Mouse (Mus musculus) hindbrain, embryonic 13.5 days (tissue): ENCODE results near the gene Ebf1. TPM values are rescaled to one million over a fixed set of nuclear protein-coding genes. Genes with fewer than 3 reads are reported as not detected.

Experiments used
- ATAC-seq: fragments of 200-750 bp; cut with Nextera tagmentation; 2 replicates; pipeline ENCODE4 v1.8.0; 2017; ENCODE audit warnings: moderate TSS enrichment; ENCODE audit not compliant: low FRiP score
- H3K27ac ChIP-seq: fragments of 300-500 bp; sonication (generic); 2 replicates; pipeline ENCODE4 v1.5.1; 2015; ENCODE audit warnings: inconsistent platforms, mild to moderate bottlenecking, moderate library complexity
- H3K27me3 ChIP-seq: fragments of 300-500 bp; sonication (generic); 2 replicates; pipeline ENCODE4 v1.6.1; 2015; ENCODE audit warnings: mild to moderate bottlenecking, inconsistent platforms
- H3K36me3 ChIP-seq: fragments of 300-500 bp; sonication (generic); 2 replicates; pipeline ENCODE4 v1.6.1; 2015; ENCODE audit warnings: mild to moderate bottlenecking, inconsistent platforms
- H3K4me1 ChIP-seq: fragments of 300-500 bp; sonication (generic); replicated peaks from 2 replicates; pipeline ENCODE4 v1.6.1; 2015; ENCODE audit warnings: inconsistent platforms
- H3K4me2 ChIP-seq: fragments of 300-500 bp; sonication (generic); 2 replicates; pipeline ENCODE4 v1.6.1; 2015; ENCODE audit warnings: inconsistent platforms, mild to moderate bottlenecking, moderate library complexity
- H3K4me3 ChIP-seq: fragments of 300-500 bp; sonication (generic); 2 replicates; pipeline ENCODE4 v1.5.1; 2015; ENCODE audit warnings: mild to moderate bottlenecking, inconsistent platforms
- H3K9ac ChIP-seq: fragments of 300-500 bp; sonication (generic); 2 replicates; pipeline ENCODE4 v1.6.1; 2015; ENCODE audit warnings: mild to moderate bottlenecking, inconsistent platforms
- H3K9me3 ChIP-seq: fragments of 300-500 bp; sonication (generic); 2 replicates; pipeline ENCODE4 v1.6.1; 2016; ENCODE audit warnings: inconsistent platforms
- WGBS: fragments of 180-500 bp; shearing (Covaris S2); methylation state at CpG from one replicate; pipeline ENCODE4 v1.1.7; 2015; 5-methylcytosine and 5-hydroxymethylcytosine counted together
- polyA plus RNA-seq: library from polyadenylated mRNA; unstranded; fragments of >200 nt; fragmentation: Nextera tagmentation; extraction: Ambion mirVana; gene quantifications from 2 replicates; pipeline ENCODE4 v1.2.1, GENCODE M21; 2015

The Ebf1 gene
- polyA plus RNA-seq, 1 experiment from 2014 or later, result 159 TPM

DNA sequence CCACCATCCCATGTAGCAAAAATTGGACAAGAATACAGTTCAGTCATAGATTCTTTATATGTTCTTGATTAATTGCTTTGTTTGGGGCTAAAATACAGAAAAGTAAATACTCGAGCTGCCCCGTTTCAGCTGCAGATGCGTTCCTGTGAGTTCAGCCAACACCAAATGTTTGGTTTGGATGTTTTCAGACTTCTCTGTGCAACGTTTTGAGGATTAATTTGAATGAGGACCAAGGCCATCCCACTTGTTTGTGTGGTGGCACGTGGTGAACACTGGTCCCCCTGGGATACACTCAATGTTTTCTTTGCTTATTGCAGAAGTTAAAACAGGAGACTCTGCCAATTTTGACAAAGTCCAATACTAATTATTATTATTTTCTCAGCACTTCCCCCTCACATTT, 289.3 kb downstream of the Ebf1 start:
- H3K4me2 ChIP-seq, result no peak overlapping the region
- WGBS, result 76% methylated on average over 5 of the region's 5 CpGs
- no peak overlapping the region for H3K4me3 ChIP-seq
- no peaks in the 10 kb centered on the region for H3K9me3 ChIP-seq
- H3K9ac ChIP-seq, result no peak overlapping the region
- H3K36me3 ChIP-seq, result peaks cover 11% of the 10 kb centered on the region
- H3K4me1 ChIP-seq, result peaks cover 36% of the 10 kb centered on the region
- H3K27ac ChIP-seq, result no peak overlapping the region
- no peak for ATAC-seq
- no peaks in the 10 kb centered on the region for H3K27me3 ChIP-seq

DNA sequence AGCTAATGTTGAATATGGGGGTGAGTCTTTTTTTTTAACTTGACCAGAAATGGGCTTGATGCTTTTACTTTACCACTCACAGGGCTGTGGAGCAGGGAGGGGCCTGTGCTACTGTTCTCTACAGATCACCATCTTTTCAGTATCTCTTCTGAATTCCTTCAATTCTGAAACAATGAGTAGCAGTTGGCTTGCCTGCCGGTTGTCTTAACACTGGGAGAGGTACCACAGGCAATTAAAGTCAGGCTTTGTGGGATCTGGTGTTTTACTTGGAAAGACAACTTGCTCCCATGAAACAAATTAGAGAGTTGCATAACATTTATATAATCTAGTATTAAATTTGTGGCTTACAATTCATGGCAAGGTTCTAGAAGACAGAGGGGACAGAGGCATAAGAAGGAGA, 294.6 kb downstream of the Ebf1 start:
- 39% methylated on average over 1 of the region's 1 CpGs for WGBS
- no peak overlapping the region for H3K9ac ChIP-seq
- 0 out of 2 replicates have a peak, but pooled peaks cover 6% of the 10 kb centered on the region for H3K4me1 ChIP-seq
- no peak for ATAC-seq
- H3K9me3 ChIP-seq, result no peaks in the 10 kb centered on the region
- H3K36me3 ChIP-seq, result peaks cover 11% of the 10 kb centered on the region
- no peak overlapping the region for H3K4me2 ChIP-seq
- no peak overlapping the region for H3K4me3 ChIP-seq
- H3K27me3 ChIP-seq, result no peaks in the 10 kb centered on the region
- no peak overlapping the region for H3K27ac ChIP-seq

DNA sequence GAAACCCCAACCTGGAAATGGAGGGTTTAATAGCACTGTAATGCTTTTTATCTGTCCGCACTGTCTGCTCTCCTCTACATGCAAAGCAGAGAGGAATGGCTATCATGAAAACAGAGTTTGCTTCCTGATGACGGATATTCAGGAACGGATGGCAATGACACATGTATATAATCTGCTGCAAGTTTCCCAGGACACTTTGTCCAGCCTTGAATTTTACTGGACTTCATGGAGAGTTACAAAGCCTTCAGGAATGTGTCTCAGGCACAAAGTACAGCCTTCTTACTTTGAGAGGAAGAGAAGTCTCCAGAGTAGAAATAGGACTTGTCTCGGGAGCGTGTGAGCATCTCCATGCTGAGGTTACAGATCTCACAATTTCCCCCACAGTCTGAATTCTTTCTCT, 296.7 kb downstream of the Ebf1 start:
- WGBS, result 94% methylated on average over 5 of the region's 5 CpGs
- H3K9me3 ChIP-seq, result no peaks in the 10 kb centered on the region
- ATAC-seq, result no peak

DNA sequence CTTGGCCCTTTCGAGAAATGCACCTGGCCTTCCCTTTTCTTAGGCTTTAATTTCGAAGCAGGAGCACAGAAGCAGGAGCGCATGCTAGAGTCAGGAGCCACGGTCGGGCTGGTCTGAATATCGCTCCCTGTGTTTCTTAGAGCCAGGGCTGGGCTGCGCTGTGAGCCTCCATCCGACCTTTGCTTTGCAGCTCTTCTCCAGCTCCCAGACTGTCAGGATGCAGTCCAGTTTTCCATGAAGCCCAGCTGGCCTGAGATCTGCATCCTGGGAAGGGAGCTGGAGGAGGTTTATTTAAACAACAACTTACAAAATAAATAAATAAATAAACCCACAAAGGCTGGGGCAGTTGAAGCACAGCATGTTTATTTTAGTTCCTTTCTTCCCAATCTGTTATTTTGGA, 299.9 kb downstream of the Ebf1 start:
- peak overlapping the region; percentile 52; the same call in 1 of the 2 replicates for H3K27ac ChIP-seq
- H3K4me2 ChIP-seq, result no peak overlapping the region

More for the DNA sequence above, 296.7 kb downstream of the Ebf1 start:
- Histone ChIP-seq H3K27ac (no peak overlapping the region; the same call in 1 of the 2 replicates), H3K4me1 (0 out of 2 replicates have a peak, but pooled peaks cover 6% of the 10 kb centered on the region), H3K9ac (no peak overlapping the region), H3K4me2 (no peak overlapping the region), H3K27me3 (no peaks in the 10 kb centered on the region), H3K4me3 (no peak overlapping the region), H3K36me3 (peaks cover 5% of the 10 kb centered on the region)

DNA sequence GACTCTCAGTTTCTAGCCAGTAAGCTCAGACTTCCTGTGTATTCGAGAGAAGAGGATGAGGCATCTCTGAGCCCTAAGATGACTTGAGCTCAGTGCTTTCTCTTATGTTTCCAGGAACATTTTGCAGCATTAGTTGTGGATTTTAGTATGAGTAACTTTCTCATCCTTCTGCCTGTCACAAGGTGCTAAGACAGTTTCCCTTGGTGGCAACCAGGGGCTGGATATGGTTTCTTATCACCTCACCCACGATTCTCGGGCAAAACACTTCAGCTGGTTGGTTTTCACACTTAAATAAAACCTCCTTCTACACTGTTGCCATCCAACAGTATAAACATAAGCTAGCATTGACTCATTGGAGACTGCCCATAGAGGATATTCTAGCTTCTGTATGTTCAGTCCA, 306.0 kb downstream of the Ebf1 start:
- no peak for ATAC-seq
- Histone ChIP-seq H3K4me1 (peaks cover 6% of the 10 kb centered on the region; the same call in 1 of the 2 replicates), H3K4me2 (no peak overlapping the region), H3K9ac (no peak overlapping the region), H3K27ac (no peak overlapping the region), H3K36me3 (no peaks in the 10 kb centered on the region), H3K9me3 (no peaks in the 10 kb centered on the region), H3K4me3 (no peak overlapping the region), H3K27me3 (no peaks in the 10 kb centered on the region)
- WGBS, result 90% methylated on average over 3 of the region's 3 CpGs

More for the DNA sequence above, 299.9 kb downstream of the Ebf1 start:
- H3K9ac ChIP-seq, result no peak overlapping the region
- no peaks in the 10 kb centered on the region for H3K9me3 ChIP-seq
- H3K4me1 ChIP-seq, result 0 out of 2 replicates have a peak, but pooled peaks cover 6% of the 10 kb centered on the region
- no peaks in the 10 kb centered on the region for H3K36me3 ChIP-seq
- H3K4me3 ChIP-seq, result no peak overlapping the region
- ATAC-seq, result no peak
- H3K27me3 ChIP-seq, result no peaks in the 10 kb centered on the region
- WGBS, result 70% methylated on average over 8 of the region's 8 CpGs

DNA sequence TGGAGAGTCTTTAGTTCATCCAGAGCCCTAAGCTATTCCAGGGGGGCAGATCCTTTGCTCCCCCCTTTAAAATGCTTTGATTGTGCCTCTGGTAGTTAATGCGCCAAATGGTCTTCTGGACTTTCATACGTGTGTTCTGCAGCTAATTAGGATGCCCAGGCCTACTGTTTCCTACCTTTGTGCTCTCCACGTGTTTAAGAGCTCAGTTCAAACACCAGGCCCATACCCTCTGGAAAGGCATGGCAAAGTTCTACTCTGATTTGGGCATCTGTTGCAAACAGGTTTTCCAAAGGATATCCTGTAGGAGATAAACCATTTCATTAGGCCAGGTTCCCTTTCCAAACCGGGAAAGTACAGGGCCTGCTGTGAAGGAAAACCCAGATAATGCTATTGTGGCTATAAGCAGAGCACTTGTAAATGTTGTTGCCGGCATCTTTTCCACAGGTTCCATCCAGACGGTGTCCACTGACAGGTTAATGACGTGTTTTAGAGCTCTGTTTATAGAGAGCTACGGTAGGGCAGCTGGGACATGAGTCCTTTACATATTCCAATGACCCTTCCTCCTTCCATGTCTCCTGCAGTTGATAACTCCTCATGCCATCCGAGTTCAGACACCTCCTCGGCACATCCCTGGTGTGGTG, 306.9 kb downstream of the Ebf1 start:
- Histone ChIP-seq H3K27ac (no peak overlapping the region), H3K27me3 (no peaks in the 10 kb centered on the region)
- 86% methylated on average over 10 of the region's 10 CpGs for WGBS

DNA sequence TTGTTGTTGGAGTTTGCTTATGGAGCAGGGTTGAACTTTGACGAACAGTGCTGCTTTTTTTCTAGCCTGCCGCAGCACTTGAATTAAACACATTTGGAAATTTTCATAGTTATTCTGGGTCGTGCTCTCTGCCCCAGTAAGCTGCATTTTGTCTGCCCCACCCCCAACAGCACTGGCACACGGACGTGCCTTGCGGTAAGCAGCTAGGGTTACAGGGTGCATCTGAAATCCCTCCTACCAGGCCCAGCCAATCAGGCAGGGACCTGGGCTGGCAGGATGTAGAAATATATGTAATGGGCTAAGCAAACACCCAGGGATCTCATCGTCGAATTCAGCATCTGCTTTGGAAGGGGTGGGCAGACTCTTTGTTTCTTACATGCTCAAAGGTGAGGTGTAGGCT, 307.8 kb downstream of the Ebf1 start:
- ATAC-seq, result no peak
- Histone ChIP-seq H3K27ac (peak overlapping the region; percentile 72), H3K4me1 (peaks cover 2% of the 10 kb centered on the region; the same call in 1 of the 2 replicates)

More for the DNA sequence above, 306.9 kb downstream of the Ebf1 start:
- Histone ChIP-seq H3K9ac (no peak overlapping the region), H3K9me3 (no peaks in the 10 kb centered on the region), H3K4me1 (peaks cover 6% of the 10 kb centered on the region; the same call in 1 of the 2 replicates), H3K4me3 (no peak overlapping the region), H3K4me2 (no peak overlapping the region), H3K36me3 (0 out of 2 replicates have a peak, but pooled peaks cover 3% of the 10 kb centered on the region)
- no peak for ATAC-seq

DNA sequence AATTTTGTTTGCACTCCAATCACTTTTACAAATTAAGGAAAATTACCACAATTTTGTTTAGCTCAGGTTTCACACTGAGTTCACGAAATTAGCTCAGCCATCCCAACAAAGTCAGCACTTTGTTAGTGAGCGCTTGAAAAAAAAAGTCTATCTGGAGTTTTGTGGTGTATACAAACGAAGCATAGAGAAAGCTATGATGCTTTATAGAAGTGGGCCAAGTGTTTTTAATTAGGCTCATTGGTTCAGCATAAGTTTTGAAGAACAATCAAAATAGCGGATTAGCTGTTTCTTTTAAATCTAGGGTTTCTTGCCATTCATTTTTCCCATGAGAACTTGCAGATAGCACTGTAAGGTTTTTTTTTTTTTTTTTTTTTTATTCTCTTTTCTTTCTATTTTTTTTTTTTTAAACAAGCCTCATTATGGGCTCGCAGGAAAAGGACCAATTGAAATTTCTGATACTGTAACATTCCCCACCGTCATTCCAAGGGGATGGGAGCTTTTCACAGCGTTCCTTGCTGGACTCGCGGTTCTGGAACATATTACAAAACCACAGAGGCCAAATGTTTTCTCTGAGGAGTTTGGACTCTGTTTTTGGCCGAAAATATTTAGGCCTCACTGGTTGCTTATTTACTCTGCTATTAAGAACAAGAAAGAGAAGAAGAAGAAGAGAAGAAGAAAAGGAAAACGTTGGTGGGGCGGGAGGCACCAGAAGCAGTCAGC, 308.8 kb downstream of the Ebf1 start:
- Histone ChIP-seq H3K4me3 (no peak overlapping the region), H3K27ac (no peak overlapping the region), H3K36me3 (0 out of 2 replicates have a peak, but pooled peaks cover 3% of the 10 kb centered on the region), H3K27me3 (no peaks in the 10 kb centered on the region), H3K9ac (no peak overlapping the region), H3K4me1 (no peaks in the 10 kb centered on the region; the same call in 1 of the 2 replicates), H3K9me3 (no peaks in the 10 kb centered on the region), H3K4me2 (no peak overlapping the region)
- 85% methylated on average over 12 of the region's 12 CpGs for WGBS
- ATAC-seq, result no peak

More for the DNA sequence above, 307.8 kb downstream of the Ebf1 start:
- Histone ChIP-seq H3K9me3 (no peaks in the 10 kb centered on the region), H3K4me3 (no peak overlapping the region), H3K27me3 (no peaks in the 10 kb centered on the region), H3K9ac (no peak overlapping the region), H3K4me2 (no peak overlapping the region), H3K36me3 (0 out of 2 replicates have a peak, but pooled peaks cover 3% of the 10 kb centered on the region)
- WGBS, result 46% methylated on average over 8 of the region's 8 CpGs

DNA sequence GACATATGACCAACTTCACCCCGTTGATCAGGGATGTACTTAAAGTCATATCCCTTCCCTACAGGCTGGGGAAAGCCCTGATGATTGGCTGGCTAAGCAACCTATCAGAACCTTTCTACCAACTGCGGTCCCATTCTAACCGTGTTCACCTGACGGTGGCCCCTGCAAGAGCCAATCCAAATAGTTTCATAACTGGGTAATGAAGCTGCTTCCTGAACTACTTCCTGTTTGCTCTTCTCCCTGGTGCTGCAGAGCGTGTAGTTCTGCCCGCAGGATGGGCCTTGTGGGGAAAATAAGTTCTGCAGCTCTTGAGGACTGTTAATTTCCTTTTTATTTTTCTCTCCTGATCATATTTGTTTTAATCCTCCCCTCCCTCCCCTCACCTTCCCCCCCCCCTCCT, 311.3 kb downstream of the Ebf1 start:
- Histone ChIP-seq H3K27ac (no peak overlapping the region), H3K9ac (no peak overlapping the region), H3K36me3 (0 out of 2 replicates have a peak, but pooled peaks cover 3% of the 10 kb centered on the region), H3K4me2 (no peak overlapping the region), H3K9me3 (no peaks in the 10 kb centered on the region), H3K27me3 (no peaks in the 10 kb centered on the region), H3K4me1 (peaks cover 13% of the 10 kb centered on the region), H3K4me3 (no peak overlapping the region)
- WGBS, result 88% methylated on average over 6 of the region's 6 CpGs
- no peak for ATAC-seq

DNA sequence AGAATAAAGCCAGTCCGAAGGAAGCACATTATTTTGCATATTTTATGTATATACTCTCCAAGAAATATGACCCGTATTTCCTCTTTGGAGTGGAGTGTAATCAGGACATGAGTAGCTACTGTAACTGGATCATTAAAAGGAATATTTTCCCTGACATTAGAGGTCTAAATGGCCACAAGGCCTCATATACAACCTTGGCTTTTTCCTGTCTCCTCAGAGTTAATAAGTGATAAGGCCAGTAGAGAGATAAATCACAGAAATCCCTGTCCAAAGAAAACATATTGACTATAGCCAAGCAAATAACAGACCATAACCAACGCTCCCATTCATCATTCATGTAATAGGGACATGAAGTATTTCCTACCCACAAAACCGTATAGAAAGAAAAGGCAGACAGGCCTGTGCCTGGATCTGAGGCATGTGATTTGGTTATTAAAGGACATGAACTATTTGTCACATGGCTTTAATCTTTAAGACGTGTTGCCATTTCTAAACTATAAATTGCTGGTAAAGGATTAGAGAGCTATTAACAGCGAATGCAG, 315.9 kb downstream of the Ebf1 start:
- no peaks in the 10 kb centered on the region for H3K27me3 ChIP-seq
- WGBS, result 64% methylated on average over 6 of the region's 6 CpGs
- no peak for ATAC-seq
- peak overlapping the region; percentile 55; the same call in 1 of the 2 replicates for H3K27ac ChIP-seq
- H3K4me1 ChIP-seq, result peaks cover 13% of the 10 kb centered on the region
- no peak overlapping the region for H3K4me3 ChIP-seq
- no peak overlapping the region for H3K4me2 ChIP-seq
- H3K9ac ChIP-seq, result no peak overlapping the region
- no peaks in the 10 kb centered on the region for H3K9me3 ChIP-seq
- H3K36me3 ChIP-seq, result peaks cover 3% of the 10 kb centered on the region; the same call in 1 of the 2 replicates

DNA sequence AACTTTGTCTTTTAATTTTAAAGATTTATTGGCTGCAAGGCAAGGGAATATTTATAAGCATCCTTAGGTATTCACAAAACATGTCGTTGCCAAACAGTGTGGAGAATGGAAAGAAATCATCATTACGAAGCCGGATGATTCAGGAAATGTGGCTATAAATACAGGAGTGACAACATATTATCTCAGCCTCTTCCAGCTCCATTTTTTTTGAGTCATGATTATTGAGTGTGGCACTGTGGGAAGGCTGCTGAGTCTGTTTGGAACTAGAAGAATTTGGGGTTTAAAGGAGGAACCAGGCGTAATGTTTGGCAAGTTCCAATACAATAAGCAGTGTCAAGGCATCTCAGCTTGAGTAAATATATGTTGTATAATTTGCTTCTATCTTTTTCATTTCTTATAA, 326.7 kb downstream of the Ebf1 start:
- Histone ChIP-seq H3K36me3 (no peaks in the 10 kb centered on the region), H3K9ac (no peak overlapping the region), H3K4me3 (no peak overlapping the region), H3K27me3 (no peaks in the 10 kb centered on the region), H3K4me1 (peaks cover 7% of the 10 kb centered on the region), H3K27ac (no peak overlapping the region), H3K4me2 (no peak overlapping the region), H3K9me3 (no peaks in the 10 kb centered on the region)
- 80% methylated on average over 4 of the region's 4 CpGs for WGBS
- no peak for ATAC-seq

DNA sequence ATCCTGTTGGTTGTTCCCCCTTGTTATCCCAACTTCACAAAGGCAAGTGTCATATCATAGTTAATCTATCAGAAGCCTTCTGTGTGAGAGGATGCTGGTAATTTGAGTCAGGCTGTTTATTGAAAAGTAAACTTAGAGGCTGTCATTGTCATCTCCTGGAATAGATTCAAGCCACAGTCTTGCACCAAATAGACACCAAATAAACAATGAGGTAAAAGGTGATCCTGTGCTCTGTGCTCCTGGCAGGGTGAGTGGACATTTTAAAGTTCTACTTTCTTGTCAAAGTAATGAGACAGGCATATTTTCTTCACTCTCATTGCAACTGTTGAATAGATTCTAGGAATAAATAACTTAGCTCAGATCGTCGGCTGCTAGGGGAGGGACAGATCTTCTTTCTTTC, 327.3 kb downstream of the Ebf1 start:
- Histone ChIP-seq H3K4me2 (no peak overlapping the region), H3K27me3 (no peaks in the 10 kb centered on the region), H3K9ac (no peak overlapping the region), H3K36me3 (no peaks in the 10 kb centered on the region), H3K9me3 (no peaks in the 10 kb centered on the region), H3K27ac (no peak overlapping the region), H3K4me1 (peaks cover 7% of the 10 kb centered on the region), H3K4me3 (no peak overlapping the region)
- WGBS, result 82% methylated on average over 2 of the region's 2 CpGs
- no peak for ATAC-seq
